Comparison of ENCODE assay signal across 9 mouse cellular contexts in the genomic region with DNA sequence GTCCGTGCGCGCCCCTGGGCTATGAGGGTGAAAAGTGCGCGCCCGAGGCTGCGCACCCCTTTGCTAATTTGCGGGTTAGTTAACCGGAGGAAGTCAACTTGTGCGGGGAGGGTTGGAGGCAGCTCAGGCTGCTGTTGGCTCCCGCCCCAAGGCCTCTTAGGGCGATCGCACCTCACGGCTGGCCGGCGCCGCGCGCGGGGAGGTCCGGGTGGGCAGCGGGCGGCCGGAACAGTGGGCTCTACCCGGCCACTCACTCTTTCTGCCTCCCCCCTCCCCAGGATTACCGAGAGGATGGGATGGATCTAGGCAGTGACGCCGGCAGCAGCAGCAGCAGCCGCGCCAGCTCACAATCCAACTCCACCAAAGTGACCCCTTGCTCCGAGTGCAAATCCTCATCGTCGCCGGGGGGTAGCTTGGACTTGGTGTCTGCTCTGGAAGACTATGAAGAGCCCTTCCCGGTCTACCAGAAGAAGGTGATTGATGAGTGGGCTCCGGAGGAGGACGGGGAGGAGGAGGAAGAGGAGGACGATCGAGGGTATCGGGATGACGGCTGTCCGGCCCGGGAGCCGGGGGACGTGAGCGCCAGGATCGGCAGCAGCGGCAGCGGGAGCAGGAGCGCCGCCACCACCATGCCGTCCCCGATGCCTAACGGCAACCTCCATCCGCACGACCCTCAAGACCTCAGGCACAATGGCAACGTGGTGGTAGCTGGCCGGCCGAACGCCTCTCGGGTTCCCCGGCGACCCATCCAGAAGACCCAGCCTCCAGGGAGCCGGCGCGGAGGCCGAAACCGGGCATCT.
DNase-seq lines count a peak whose midpoint lies in the region; ATAC-seq and TF ChIP-seq lines count a peak whose summit lies in the region.
"Had no signal": no experiment of that assay in that cellular context is flagged by ENCODE, and none has a peak within 500 bp of the region (broad histone marks: within the 10 kb centered on the region; RNA-seq: fewer than 3 reads in every experiment).

No protein-coding gene starts in this region.

- no peaks in the 10 kb centered on the region for H3K9me3 ChIP-seq in intestine, embryonic 15.5 days
- H3K9me3 ChIP-seq in lung, postnatal 0 days (ENCODE audit: low read length), result no peaks in the 10 kb centered on the region
- H3K9me3 ChIP-seq in stomach, embryonic 14.5 days (ENCODE audit: control insufficient read depth, low read depth, low read length), result no peaks in the 10 kb centered on the region

- H3K36me3 ChIP-seq in C2C12 (ENCODE audit: control insufficient read depth, insufficient read depth), result peaks cover 20% of the 10 kb centered on the region
- H3K36me3 ChIP-seq in intestine, embryonic 15.5 days, result no peaks in the 10 kb centered on the region
- no peaks in the 10 kb centered on the region for H3K36me3 ChIP-seq in lung, postnatal 0 days (ENCODE audit: insufficient read depth, low read length)
- no peaks in the 10 kb centered on the region for H3K36me3 ChIP-seq in stomach, embryonic 14.5 days (ENCODE audit: control insufficient read depth, insufficient read depth, low read length)

- peak overlapping the region; percentile 95 for H3K27ac ChIP-seq in intestine, embryonic 15.5 days
- peak overlapping the region; percentile 99 for H3K27ac ChIP-seq in lung, postnatal 0 days (ENCODE audit: low read length)
- H3K27ac ChIP-seq in stomach, embryonic 14.5 days (ENCODE audit: low read length), result peak overlapping the region; percentile 96

- DNase-seq in frontal cortex, postnatal 25 days (ENCODE audit: low spot score in 2 of 2), result no peak
- DNase-seq in cerebellum, postnatal 14 days, result peak; percentile 42 to 46
- peak; percentile 35 for DNase-seq in gastrocnemius, postnatal 10 days
- DNase-seq in lung, postnatal 0 days (ENCODE audit: low spot score), result peak; percentile 54

- peak overlapping the region; percentile 71 for H3K9ac ChIP-seq in intestine, embryonic 15.5 days
- peak overlapping the region; percentile 88 for H3K9ac ChIP-seq in lung, postnatal 0 days (replicated peaks; ENCODE audit: low read depth)
- H3K9ac ChIP-seq in stomach, embryonic 14.5 days (replicated peaks; ENCODE audit: low read depth, low read length), result peak overlapping the region; percentile 65

- H3K27me3 ChIP-seq in C2C12 (ENCODE audit: control insufficient read depth, insufficient read depth, insufficient read length), result no peaks in the 10 kb centered on the region
- no peaks in the 10 kb centered on the region for H3K27me3 ChIP-seq in intestine, embryonic 15.5 days (replicated peaks)
- H3K27me3 ChIP-seq in lung, postnatal 0 days (replicated peaks; ENCODE audit: insufficient read depth, low read length), result no peaks in the 10 kb centered on the region
- no peaks in the 10 kb centered on the region for H3K27me3 ChIP-seq in stomach, embryonic 14.5 days (ENCODE audit: control insufficient read depth, insufficient read depth, low read length)
- H3K27me3 ChIP-seq: CH12.LX had no signal

- peaks cover 50% of the 10 kb centered on the region for H3K79me2 ChIP-seq in C2C12 (ENCODE audit: control insufficient read depth, insufficient read depth)

- no peak for TF ChIP-seq EP300 in lung, postnatal 0 days (IDR thresholded peaks at IDR 0.05)

- peak overlapping the region; percentile 98 for H3ac ChIP-seq in C2C12 (ENCODE audit: control insufficient read depth, insufficient read length, low read depth)

- peak overlapping the region; percentile 71 for H3K4me3 ChIP-seq in C2C12 (ENCODE audit: insufficient read depth, poor library complexity, severe bottlenecking)
- H3K4me3 ChIP-seq in intestine, embryonic 15.5 days (replicated peaks), result peak overlapping the region; percentile 68
- H3K4me3 ChIP-seq in lung, postnatal 0 days (ENCODE audit: low read depth, low read length), result peak overlapping the region; percentile 83
- peak overlapping the region; percentile 78 for H3K4me3 ChIP-seq in stomach, embryonic 14.5 days (ENCODE audit: low read depth, low read length)

- peak; percentile 3; the same call in 1 of the 2 replicates for ATAC-seq in frontal cortex, adult (ENCODE audit: low TSS enrichment)
- no peak; the same call in 1 of the 2 replicates for ATAC-seq in intestine, embryonic 15.5 days
- ATAC-seq in lung, postnatal 0 days, result peak; percentile 6; the same call in 1 of the 2 replicates
- peak; percentile 14; the same call in 1 of the 2 replicates for ATAC-seq in stomach, embryonic 14.5 days (ENCODE audit: insufficient number of reproducible peaks, insufficient read depth, low FRiP score, low read depth)

- H3K4me2 ChIP-seq in intestine, embryonic 15.5 days (replicated peaks), result peak overlapping the region; percentile 98
- H3K4me2 ChIP-seq in lung, postnatal 0 days (replicated peaks; ENCODE audit: low read depth, low read length), result peak overlapping the region; percentile 92
- peak overlapping the region; percentile 91 for H3K4me2 ChIP-seq in stomach, embryonic 14.5 days (replicated peaks; ENCODE audit: low read depth, low read length)

- TF ChIP-seq CTCF in C2C12 (IDR thresholded peaks at IDR 0.05; ENCODE audit: control insufficient read depth, insufficient read depth, insufficient read length), result no peak
- TF ChIP-seq CTCF in lung, postnatal 0 days (IDR thresholded peaks at IDR 0.05), result no peak

- WGBS in intestine, embryonic 15.5 days, result under 1% methylated on average over 68 of the region's 68 CpGs
- WGBS in lung, postnatal 0 days, result under 1% methylated on average over 62 of the region's 68 CpGs
- under 1% methylated on average over 68 of the region's 68 CpGs for WGBS in stomach, embryonic 14.5 days

- H3K79me3 ChIP-seq in C2C12 (ENCODE audit: low read depth), result peaks cover 40% of the 10 kb centered on the region

- H3K4me1 ChIP-seq in intestine, embryonic 15.5 days (replicated peaks), result peaks cover 13% of the 10 kb centered on the region; the same call in 1 of the 2 replicates
- peaks cover 7% of the 10 kb centered on the region; the same call in 1 of the 2 replicates for H3K4me1 ChIP-seq in lung, postnatal 0 days (ENCODE audit: insufficient read depth, low read depth, low read length)
- peaks cover 14% of the 10 kb centered on the region; the same call in 1 of the 2 replicates for H3K4me1 ChIP-seq in stomach, embryonic 14.5 days (ENCODE audit: control insufficient read depth, insufficient read depth, low read length)

TF ChIP-seq in C2C12, 6 proteins besides CTCF, POLR2A, EP300 and RAD21:
- TF ChIP-seq CEBPB (IDR thresholded peaks at IDR 0.05; ENCODE audit: low read depth) (no peak), MAX (IDR thresholded peaks at IDR 0.05) (no peak), MYOD1 (IDR thresholded peaks at IDR 0.05; ENCODE audit: control insufficient read depth, insufficient read length, low read depth) (no peak), FOSL1 (IDR thresholded peaks at IDR 0.05; ENCODE audit: insufficient read depth, low read length, poor library complexity, severe bottlenecking) (no peak), USF1 (IDR thresholded peaks at IDR 0.05; ENCODE audit: low read depth) (no peak), MYOG (IDR thresholded peaks at IDR 0.05; ENCODE audit: control insufficient read depth, extremely low read depth, insufficient read length) (no peak)
TF ChIP-seq in C2C12: peak in this region for 0.

Comparison
In these comparisons a context has a peak if more than half of its experiments do, and no peak if none do; other contexts are left out.
1. DNase-seq: peak in cerebellum, postnatal 14 days (2 of 2), gastrocnemius, postnatal 10 days (single experiment) and lung, postnatal 0 days (single experiment); none in frontal cortex, postnatal 25 days (0 of 2).
2. Peak in every context shown above with its lines, with median percentiles within 50 percentile points of each other: H3K4me3 ChIP-seq, H3K27ac ChIP-seq, H3K4me2 ChIP-seq and H3K9ac ChIP-seq.